Mouse (Mus musculus) central nervous system, embryonic 18 days (tissue): Measurements from ENCODE around the gene Olfr424. TPM values are rescaled to one million over a fixed set of nuclear protein-coding genes. Genes with fewer than 3 reads are reported as not detected.

ENCODE experiments used
- polyA plus RNA-seq: library from polyadenylated mRNA; depleted of rRNA; stranded (reverse); fragments of >200 nt; gene quantifications from 2 replicates; pipeline ENCODE4 v1.2.3, GENCODE M21; 2012; rRNA removed

Gene Olfr424
- not detected in 2 replicates for polyA plus RNA-seq

GRCm38 (mm10) chr1:174131217-174131616 is at the start of gene Olfr424:
Gene Olfr424, plus strand, starts transcription at chr1:174131517.

GRCm38 (mm10) chr1:174084031-174084430 is 47.3 kb upstream of the Olfr424 start, which contains the start of gene Olfr429:
Gene Olfr429, plus strand, starts transcription at chr1:174084331.

GRCm38 (mm10) chr1:174096591-174096990 is 34.7 kb upstream of the Olfr424 start, which contains the start of gene Olfr427:
Gene Olfr427, plus strand, starts transcription at chr1:174096891.

GRCm38 (mm10) chr1:174121062-174121461 is 10.3 kb upstream of the Olfr424 start, which contains the start of gene Olfr231:
Gene Olfr231, minus strand, starts transcription at chr1:174121162.

DNA sequence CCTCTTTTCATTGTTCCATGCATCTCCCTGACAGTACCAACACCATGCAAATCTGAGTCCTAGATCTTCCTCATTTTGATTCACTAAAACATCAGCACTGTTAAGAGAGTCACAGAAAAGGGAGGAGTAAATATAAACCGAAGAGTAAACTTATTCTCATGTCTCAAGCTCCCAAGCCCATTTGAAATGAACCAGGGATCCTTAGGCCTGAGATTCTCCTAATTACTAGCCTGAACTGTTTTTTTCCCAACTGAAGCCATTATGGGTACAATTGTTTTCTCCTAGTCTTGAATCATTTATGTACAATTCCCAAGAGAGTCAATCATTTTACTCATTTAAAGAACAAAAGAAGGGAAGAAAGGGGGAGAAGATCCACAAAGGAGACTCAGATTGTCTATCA is 24.0 kb downstream of the Olfr424 start, which contains the start of gene Olfr420:
Gene Olfr420 (plus strand): TSS at position 301 of the 400 bp plus-strand sequence.

GRCm38 (mm10) chr1:174172605-174173004 is 41.3 kb downstream of the Olfr424 start, which contains the start of gene Spta1:
Gene Spta1, plus strand, starts transcription at chr1:174172776.

Other genes starting within 250 kb of the Olfr424 start
- gene Ifi211, start 218.5 kb upstream of the Olfr424 start, polyA plus RNA-seq = 0.36 and 0.41 TPM in 2 replicates
- gene Mndal, start 189.0 kb upstream of the Olfr424 start, polyA plus RNA-seq = 2.8 and 4.0 TPM in 2 replicates
- gene Ifi203, start 188.8 kb upstream of the Olfr424 start, polyA plus RNA-seq = 1.2 and 2.2 TPM in 2 replicates
- gene Ifi202b, start 148.8 kb upstream of the Olfr424 start, polyA plus RNA-seq = not detected in 2 replicates
- 0.04 and 1.9 TPM in 2 replicates for gene Ifi205, start 99.7 kb upstream of the Olfr424 start, polyA plus RNA-seq
- not detected in 2 replicates for gene Olfr433, start 90.8 kb upstream of the Olfr424 start, polyA plus RNA-seq
- gene Olfr432, start 82.3 kb upstream of the Olfr424 start, polyA plus RNA-seq = not detected in 2 replicates
- gene Olfr430, start 64.9 kb upstream of the Olfr424 start, polyA plus RNA-seq = not detected in 2 replicates
- not detected in 2 replicates for gene Olfr429, start 47.2 kb upstream of the Olfr424 start, polyA plus RNA-seq
- not detected in 2 replicates for gene Olfr427, start 34.6 kb upstream of the Olfr424 start, polyA plus RNA-seq
- gene Olfr231, start 10.4 kb upstream of the Olfr424 start, polyA plus RNA-seq = not detected in 2 replicates
- not detected in 2 replicates for gene Olfr420, start 24.1 kb downstream of the Olfr424 start, polyA plus RNA-seq
- gene Spta1, start 41.3 kb downstream of the Olfr424 start, polyA plus RNA-seq = 0.01 and 0.03 TPM in 2 replicates
- gene Olfr419, start 120.5 kb downstream of the Olfr424 start, polyA plus RNA-seq = not detected in 2 replicates
- not detected in 2 replicates for gene Mptx1, start 199.0 kb downstream of the Olfr424 start, polyA plus RNA-seq
- gene Olfr417, start 233.6 kb downstream of the Olfr424 start, polyA plus RNA-seq = not detected in 2 replicates